Mouse (Mus musculus) layer of hippocampus, adult 9-10 months (tissue): ENCODE measurements around the gene Mttp.

ENCODE experiments used
- DNase-seq: peaks from one replicate; pipeline ENCODE4 v3.0.0; 2022; ENCODE audit warnings: low spot score

Mttp gene

DNA sequence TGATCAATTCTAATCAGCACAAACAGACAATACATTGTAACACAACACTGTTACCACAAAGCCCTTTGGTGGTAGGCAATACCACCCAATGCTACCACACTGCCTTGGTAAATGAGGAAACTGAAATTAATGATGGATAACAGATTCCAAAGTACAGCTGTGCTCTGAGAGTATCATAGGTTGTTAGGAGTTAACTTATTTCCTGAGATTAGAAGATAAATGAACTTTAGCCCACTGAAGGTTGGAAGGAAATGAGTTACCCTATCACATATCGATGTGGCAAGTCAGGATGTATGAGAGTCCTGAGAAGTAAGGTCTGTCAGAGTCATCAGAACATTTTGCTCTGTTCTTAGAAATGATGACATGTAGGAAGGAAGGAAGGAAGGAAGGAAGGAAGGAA, 10.2 kb downstream of the Mttp start:
- no peak for DNase-seq

DNA sequence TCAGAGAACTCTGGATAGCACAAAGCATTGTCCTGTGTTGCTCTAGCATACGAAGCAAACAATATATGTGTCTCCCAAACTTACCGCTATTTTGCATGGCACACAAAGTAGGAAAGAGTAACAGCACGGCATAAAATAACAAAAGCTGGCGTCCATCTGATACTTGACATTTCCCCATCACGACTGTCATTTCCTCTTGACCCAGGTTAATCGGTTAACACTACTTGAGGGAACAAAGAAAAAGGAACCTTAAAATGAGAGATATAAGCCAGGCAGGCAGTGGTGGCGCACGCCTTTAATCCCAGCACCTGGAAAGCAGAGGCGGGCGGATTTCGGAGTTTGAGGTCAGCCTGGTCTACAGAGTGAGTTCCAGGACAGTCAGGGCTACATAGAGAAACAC, 10.9 kb downstream of the Mttp start:
- no peak for DNase-seq

DNA sequence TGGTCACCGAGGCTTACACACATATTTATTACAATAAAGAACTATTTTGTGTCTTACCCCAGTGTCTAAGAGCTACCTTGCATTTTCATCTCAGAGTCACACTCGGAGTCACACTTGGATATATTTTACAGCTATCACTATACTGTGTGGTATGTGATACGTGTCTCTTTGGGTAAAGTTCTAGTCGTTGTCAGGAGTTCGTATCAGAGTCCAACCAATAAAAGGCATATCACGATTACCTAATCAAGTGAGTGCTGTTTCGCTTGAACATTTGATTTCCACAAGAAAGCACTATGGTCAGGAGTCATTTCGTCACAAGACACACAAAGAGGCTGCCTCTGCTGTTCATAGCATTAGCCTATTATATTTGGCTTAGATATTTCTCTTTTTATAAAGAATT, 11.3 kb downstream of the Mttp start:
- no peak for DNase-seq

DNA sequence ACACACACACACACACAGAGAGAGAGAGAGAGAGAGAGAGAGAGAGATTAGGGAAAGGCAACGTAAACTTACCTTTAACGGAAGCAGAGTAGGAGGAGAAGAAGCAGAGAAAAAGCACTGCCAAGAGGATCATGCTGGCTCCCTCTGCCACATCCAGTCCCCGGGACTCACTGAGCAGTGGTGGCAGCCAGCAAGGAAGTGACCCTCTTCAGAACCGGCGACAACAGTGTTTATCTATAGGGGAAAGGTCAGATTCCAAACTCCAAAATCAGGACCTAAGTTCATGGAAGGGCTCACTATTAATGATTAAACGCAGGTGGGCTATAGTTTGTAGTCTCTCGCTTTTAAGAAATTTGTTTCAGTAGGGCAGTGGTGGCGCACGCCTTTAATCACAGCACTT, 13.6 kb downstream of the Mttp start:
- DNase-seq: no peak

DNA sequence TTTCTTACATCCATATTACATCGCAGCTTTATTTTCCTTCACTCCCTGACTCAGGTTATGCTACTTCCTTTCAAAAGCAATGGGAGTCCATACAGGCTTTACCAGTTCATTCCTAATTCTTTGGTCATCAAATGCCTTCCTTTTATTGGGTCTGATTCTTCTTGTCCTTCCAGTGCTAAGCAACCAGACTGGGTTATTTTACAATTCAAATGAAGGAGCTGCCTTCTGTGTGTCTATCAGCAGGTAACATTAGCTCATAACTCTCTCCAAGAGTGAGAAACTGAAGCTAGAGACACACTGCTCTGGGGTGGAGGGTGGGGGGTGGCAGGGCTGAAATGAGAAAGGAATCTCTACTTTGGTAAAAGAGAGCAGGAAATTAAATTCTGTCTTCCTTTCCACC, 14.1 kb downstream of the Mttp start:
- no peak for DNase-seq

DNA sequence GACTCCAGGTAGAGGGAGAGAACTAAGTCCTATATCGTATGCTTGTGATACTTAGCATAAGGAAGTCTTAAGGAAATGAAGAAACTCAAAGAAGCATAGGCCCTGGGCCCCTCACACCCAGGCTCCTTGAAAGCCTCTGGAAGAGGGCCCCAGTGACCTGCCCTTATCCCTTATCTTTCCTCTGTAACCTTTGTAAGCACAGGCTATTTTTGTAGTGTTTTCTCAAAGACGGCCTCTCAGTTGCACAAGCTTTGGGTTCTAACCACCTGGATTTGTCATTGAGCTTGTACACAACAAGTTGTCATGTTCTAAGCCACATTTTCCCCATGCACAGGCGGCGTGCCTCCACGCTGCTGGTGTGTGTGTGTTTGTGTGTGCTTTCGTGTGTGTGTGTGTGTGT, 15.7 kb downstream of the Mttp start:
- DNase-seq: no peak

DNA sequence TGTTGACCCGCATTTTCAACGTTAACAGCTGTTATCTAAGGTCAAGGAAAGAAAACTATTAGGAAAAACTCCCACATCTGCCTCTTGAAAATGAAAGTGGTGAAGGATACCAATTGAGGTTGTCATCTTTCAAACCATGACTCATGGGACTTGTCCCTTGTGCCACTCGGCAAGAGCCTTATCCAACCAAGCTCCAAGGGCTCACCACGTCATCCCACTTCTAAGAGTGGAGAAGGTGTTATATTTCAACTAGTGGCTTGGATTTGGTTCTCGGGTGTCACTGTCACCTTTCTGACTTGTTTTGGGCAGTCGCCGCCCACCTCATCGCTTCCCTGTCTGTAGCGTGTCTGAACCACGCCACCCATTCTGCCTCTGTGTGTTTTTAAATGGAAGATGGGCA, 20.9 kb downstream of the Mttp start:
- no peak for DNase-seq

DNA sequence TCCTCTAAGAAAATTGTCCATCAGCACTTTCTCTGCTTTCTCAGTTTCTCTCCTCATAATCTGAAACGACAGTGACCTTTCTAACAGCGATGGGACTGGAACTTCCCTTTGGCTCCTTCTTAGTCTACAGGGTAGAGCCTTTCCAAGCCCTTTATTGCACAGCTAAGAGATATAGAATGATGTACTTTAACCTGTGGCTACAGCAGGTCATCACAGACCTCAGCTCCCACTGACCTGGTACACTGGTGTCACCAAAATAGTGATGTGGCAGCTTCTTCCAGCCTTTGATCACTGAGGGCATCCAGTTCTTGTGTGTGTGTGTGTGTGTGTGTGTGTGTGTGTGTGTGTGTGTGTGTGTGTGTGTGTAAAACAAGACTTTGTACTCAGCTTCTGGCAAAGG, 23.3 kb downstream of the Mttp start:
- DNase-seq: no peak

DNA sequence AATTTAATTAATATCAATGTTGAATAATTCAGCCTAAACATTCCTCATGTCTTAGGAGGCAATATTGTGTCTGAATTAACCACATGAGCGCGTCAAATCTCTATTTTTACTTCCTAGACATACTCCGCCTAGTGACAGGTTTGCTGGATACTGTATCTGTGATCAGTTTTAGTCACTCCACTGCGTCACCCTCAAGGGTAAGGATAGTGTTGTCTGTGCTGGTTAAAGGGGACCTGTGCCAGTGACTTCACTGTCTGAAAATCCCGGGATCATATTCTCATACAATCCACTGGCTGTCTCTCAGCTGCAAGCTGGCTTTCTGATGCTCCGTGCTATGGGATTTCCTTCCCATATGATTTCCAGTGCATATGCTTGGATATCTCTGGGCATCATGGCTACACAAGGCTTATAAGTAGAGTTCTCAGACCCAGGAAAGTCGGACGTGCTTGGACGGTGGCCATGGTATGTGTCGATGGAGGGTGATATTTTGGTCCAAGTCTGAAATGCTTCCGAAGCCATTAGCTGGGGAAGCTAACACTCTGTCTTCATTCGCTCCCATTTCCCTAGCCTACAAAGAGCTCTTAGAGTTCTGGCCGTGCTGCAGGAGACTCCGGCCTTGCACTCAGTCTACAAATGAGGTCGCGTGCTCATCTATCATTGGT, 25.2 kb downstream of the Mttp start:
- no peak for DNase-seq

DNA sequence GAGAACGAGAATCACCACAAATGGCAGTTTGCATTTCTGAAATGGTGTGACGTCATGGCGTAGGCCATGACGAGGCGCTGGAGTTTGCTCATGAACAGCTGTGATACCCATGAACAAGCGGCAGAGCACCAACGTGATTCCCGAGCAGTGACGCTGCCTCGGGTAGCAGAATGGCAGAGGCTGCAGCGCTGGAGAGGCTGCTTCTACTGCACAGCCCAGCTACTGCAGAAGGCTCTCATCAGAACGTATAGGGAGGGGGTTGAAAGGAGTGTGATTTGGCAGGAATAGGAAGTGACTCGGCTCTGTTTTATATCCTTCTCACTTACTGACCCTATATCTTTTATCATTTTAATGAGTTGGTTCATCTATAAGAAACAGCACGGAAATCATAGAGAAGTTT, 25.9 kb downstream of the Mttp start:
- no peak for DNase-seq

DNA sequence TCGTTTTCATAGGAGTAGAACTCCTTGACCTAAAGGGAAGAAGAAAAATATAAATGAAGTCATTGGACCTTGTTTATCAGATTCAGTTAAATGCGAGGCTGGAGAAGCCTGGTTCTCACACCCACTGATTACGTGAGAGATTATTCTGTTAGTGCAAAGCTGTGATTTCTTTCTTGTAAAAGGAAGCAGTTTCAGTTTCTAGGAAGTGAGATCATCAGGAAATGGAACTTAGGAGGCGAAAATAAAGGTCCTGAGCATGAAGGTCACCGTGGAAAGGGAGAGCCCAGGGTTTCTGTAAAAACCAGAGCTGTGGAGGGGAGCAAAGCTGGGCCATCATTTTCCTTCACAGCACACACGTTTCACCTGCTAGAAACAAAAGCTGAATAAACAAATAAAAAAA, 26.4 kb downstream of the Mttp start:
- no peak for DNase-seq

DNA sequence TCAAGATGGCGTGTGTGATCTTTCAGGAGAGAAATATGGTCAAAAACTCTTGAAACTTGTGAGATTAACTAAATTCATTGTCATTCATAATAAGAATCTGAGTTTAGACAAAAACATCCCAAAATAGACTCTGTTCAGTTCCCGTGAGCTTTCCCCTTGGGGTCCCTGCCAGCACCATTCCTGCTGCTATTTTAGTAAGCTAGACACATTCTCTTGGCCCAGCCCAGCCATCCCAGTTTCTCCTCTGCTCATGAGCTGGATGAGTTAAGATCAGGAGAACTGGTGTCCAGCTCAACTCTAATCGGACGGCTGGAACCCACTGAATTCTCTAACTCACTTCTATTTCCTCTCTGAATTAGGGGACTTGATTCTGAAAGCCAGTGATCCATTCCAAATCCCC, 27.9 kb downstream of the Mttp start:
- DNase-seq: no peak

DNA sequence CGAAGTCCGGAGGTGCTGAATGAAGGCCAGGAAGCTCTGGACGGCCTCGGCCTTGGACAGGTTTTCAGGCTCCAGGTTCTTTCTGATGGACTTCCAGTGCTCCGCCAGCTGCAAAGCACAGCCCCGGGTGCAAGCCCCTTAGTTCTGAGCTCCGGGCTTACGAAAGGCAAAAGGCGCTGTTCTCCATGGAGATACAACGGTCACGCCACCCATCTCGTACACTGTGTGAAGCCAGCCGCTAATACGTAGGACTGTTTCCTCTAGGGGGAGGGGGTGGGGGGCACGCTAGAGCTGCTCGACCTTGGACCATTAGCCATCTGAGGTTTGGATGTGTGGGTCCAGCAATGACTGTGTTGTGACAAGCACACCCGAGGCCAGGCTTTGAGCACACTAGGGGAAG, 30.7 kb downstream of the Mttp start:
- no peak for DNase-seq

DNA sequence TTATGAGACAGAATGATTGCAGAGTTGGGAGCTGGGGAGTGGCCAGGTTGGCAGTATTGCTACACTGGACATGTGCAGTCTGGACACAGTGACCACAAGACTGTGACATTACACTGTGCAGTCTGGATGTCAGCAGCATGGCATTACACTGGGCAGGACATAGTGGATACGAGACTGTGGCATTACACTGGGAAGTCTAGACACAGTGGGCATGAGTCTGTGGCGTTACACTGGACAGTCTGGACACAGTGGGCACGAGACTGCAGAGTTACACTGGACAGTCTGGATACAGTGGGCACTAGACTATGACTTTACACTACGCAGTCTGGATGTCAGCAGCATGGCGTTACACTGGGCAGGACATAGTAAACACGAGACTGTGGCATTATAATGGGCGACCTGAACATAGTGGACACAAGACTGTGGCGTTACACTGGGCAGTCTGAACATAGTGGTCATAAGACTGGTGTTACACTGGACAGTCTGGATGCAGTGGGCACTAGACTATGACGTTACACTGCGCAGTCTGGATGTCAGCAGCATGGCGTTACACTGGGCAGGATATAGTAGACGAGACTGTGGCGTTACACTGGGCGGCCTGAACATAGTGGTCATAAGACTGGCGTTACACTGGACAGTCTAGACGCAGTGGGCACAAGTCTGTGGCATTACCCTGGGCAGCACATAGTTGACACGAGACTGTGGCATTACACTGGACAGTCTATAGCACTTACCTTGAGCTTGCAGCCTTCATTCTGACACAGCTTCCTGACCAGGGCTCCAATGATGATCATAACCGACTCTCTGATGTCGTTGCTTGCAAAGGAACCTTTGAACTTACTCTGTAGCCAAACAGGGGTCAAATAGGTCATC, 33.6 kb downstream of the Mttp start:
- DNase-seq: no peak

DNA sequence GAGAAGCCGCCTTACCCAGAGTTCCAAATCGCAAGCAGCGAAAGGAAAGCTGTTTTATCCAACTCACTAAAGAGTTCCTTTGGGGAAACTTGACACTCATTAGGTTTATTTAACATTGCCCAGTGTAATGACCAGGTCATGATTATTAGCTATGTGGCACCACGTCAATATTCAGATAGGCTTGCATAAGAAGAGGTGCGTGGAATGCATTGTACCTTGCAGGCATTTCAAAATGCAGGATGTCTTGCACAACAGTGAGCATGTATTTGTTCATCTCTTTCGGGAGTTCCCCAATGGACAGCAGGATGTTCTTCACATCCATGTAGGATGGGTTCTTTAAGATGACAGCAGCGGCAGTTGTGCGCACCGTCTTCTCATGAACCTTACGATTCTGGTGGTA, 37.9 kb downstream of the Mttp start:
- DNase-seq: no peak

DNA sequence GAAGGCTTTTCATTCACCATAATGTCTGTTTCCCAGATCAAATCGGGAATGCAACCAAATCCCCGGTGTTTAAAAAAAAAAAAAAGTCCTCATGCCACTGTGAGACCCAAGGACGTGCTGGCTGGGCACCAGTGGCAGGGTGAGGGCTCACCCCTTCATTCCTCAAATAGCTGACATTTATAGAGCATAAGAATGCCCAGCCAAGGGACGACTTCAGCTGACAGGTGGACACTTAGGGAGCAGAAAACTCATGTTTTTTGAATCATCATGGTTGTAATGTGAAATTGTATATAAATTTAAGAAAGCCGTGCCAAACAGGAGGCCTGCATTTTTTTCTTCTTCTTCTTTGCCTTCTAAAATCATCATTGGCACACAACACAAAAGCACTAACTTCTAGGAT, 39.7 kb downstream of the Mttp start:
- DNase-seq: no peak

DNA sequence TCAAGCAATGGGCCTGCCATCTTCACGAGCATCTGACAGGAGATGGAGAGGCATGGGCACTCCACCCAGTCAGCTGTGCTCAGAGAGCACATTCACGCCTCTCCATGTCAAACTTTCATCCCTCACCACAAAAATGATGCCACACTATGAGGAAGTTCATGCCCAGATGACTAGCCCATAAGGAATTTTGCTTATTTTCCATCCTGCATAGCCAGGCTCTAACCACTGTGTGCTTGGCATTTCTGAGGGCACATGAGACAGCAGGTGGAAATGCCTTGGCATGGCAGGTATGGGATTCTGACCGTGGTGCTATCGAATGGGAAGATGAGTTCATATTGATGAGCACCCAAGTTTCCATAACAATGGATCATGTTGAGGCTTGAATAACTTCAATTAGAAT, 41.1 kb downstream of the Mttp start:
- DNase-seq: no peak

DNA sequence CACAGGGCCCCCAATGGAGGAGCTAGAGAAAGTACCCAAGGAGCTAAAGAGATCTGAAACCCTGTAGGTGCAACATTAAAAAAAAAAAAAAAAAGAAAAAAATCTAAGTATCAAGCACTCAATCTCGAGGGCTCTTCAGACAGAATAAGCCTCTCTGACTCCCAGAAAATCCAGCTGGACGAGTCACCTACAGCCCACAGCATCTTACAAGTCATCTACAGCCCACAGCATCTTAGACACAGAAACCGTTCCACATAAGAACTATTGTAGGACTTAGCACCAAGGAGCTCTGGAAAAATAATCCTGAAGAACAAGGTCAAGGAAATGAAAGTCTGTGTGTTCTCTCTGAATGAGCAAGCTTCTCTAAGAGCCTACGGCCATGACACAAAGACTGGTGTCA, 42.8 kb downstream of the Mttp start:
- DNase-seq: no peak

DNA sequence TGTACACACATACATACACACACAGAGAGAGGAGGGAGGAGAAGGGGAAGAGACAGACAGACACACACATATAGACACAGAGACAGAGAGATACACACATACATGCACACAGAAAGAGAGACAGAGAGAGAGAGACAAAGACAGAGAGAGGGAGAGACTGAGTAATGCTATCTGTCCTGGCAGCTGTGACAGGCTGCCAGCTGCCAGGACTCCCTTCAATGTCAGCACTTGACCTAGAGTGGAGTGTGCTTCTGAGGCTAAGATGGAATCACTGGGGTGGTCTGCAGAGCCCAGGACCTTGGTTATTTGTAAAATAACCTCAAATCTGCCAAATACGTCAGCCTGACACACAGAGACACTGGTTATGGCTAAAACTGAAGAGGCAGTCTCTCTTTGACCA, 47.0 kb downstream of the Mttp start:
- no peak for DNase-seq

DNA sequence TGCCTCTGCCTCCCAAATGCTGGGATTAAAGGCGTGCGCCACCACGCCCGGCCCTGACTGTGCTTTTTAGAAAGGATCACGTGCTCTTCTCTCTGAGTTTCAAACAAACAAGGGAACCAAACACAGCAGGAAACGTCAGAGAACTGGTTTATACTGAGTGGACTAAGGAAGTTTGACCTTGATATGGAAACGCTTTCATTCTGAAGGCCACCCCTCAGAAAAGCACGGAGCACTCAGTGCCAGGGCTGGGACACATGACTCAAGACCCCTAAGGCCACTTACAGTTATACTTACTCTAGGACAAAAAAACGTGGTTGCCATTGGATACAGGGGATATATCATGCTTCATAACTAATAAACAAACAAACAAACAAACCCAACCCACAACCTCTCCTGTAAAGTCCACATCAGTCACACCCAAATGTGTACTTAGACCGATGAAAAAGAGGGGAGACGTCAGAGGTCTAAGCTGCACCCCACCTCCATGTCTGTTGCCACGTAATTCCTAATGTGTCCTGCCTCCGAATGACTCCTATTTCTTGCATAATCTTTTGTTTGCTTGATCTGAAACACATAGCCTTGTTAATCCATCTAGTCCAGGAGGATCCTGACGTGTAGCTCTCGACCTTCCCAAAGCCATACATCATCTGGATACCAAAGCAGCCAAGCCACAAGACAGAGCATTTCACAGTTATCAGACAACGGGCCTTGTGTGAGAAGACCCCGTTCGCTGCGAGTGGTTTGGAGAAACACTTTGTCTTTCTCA, 48.3 kb downstream of the Mttp start:
- DNase-seq: no peak

DNA sequence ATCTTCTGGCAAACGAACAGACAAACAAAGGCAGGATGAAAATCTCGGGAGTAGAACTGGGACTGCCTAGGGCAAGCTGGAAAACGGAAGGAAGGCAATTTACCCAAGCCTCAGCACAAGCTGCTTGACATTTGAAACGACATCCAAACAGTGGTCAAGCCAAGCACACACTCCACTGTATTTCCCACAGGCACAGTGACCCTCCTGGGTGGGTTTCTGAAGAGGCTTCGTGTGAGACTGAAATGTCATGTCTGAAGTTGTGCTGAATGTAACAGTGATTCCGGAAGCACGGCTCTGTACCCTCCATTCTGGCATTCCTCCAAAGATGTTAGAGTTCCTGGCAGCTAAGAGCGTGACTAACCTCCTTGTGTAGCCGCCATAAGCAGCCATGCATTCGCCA, 49.0 kb downstream of the Mttp start:
- no peak for DNase-seq

DNA sequence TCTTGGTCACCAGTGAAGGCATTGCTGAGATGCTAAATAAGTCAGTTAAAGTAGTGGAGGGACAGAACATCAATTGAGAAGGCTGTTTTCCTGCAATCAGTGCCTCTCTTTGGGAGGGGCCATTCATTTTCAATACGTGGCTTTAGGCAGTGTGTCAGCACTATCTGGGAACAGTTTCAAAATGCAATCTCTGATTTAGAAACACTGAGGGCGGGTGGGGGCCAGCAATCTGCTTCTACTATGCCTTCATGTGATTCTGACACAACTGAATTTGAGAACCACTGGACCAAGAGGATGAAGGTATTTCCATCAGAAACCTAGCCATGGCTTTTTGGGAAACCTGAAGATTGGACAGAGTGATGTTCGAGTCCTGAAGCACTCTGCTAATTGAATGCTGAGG, 49.5 kb downstream of the Mttp start:
- peak; percentile 44 for DNase-seq

DNA sequence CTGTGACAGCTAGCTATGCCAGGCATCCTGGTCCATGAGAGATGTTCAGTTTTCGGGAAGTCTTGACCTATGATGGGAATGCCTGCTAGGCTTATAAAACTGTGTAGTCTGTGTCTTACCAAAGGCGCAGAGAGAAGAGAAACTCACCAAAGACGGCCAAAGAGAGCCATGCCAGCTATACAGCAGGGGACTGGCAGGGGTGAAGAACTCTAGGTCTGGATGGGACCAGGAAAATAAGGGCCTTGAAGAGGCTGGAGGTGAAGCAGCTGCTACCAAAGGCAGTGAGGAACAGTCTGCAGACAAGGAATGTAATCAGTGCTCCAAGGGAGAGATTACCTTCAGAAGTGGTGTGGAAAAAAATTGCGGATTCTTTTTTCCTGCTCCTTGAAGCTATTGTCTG, 60.9 kb downstream of the Mttp start:
- DNase-seq: no peak
